Mouse (Mus musculus): Measurements from ENCODE around the gene Magel2.

The Magel2 gene

DNA sequence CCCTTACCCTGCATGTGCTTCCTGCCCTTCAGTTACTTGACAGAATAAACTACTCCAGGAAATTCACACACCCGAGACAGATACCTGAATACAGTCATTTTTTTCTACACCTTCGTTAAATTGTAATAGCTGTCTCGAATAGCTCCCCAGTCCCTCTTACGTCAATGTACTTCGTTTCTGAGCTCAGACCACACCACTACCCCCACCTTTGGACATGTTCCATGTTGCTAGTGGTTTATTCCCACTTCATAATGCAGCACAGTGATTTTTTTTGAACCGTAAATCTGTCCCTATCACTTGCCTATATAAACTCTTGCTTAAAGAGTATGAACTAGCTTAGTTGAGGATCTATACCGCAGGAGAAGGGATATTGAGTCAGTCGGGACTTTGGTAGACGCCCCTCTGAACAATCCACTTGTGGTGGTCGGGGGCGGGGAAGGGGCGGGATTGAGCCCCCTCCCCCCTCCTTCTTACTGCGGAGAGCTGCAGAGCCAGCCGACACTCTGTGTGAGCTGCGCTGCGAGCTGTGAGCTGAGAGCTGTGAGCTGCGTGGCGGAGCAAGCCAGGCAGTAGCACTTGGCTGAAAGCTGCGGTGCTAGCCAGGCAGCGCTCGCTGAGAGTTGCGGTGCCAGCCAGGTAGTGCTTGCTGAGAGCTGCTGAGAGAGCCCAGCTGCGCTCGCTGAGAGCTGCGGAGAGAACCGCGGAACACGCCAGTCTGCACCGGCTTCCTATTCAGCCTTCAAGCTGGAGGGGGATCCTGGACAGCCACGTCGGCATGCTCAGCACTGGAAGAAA is at the start of gene Magel2:
Magel2 (plus strand) TSS at position 501 of the 795 bp plus-strand sequence.
- no peak for DNase-seq

DNA sequence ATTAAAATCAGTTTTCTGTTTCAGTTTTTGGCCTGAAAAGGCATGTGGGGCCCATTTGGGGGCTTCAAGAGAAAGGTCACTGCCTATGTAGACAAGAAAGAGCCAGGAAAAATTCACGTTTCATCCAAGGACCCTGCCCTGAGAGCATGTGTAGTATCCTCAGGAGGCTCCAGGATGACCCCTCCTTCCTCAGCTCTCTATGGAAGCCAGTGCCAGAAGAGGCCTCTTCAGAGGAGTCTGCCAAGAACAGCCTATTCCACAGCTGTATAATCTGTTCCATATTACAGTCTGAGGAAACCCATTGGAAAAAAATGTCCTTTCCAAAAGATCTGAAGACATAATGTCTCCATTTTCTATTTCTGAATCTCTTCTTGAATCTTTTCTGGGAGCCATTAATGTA is 31.4 kb upstream of the Magel2 start:
- DNase-seq: no peak

DNA sequence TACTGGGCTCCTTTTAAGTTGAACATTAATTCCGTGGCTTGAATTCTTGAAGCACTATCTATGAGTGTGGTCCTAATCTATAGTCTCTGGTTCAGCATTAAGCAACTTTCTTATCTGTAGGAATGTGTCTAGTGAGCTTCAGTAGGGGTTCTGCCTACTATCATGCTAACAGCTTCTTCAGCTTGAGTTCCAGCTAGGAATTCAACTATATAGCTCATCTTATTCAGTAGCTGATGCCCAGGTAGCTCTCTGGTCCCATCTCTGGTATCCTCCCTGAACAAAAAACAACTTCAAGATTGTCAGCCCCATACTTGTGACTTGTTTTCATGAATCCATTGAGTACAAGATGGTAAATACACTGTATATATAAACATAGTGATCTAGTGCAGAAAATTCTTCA is 30.5 kb upstream of the Magel2 start, which contains the start of gene Ndn:
Ndn (plus strand) TSS at position 301 of the 400 bp plus-strand sequence.
- no peak for DNase-seq

DNA sequence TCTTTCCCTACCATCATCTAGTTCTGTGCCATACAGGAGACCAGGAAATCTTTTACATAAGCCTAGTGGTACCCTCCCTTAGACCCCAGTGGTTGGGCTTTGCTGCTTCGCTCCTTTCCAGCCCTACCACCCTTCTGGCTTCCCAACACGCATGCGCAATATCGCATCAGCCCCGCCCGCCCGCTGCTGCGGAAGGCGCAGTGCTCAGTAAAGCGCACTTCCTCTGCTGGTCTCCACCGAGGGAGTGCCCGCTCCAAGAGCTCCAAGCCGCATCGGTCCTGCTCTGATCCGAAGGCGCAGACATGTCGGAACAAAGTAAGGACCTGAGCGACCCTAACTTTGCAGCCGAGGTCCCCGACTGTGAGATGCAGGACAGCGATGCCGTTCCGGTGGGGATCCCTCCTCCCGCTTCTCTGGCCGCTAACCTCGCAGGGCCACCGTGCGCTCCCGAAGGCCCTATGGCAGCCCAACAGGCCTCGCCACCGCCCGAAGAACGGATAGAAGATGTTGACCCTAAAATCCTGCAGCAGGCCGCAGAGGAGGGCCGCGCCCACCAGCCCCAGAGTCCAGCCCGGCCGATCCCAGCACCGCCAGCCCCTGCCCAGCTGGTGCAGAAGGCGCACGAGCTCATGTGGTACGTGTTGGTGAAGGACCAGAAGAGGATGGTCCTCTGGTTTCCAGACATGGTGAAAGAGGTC is 28.6 kb upstream of the Magel2 start:
- DNase-seq: peak; percentile 16

DNA sequence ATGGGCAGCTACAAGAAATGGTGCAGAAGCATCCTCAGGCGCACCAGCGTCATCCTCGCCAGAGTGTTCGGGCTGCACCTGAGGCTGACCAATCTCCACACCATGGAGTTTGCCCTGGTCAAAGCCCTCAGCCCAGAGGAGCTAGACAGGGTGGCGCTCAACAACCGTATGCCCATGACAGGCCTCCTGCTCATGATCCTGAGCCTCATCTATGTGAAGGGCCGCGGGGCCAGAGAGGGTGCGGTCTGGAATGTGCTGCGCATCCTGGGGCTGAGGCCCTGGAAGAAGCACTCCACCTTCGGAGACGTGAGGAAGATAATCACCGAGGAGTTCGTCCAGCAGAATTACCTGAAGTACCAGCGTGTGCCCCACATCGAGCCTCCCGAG is 28.0 kb upstream of the Magel2 start:
- DNase-seq: no peak

DNA sequence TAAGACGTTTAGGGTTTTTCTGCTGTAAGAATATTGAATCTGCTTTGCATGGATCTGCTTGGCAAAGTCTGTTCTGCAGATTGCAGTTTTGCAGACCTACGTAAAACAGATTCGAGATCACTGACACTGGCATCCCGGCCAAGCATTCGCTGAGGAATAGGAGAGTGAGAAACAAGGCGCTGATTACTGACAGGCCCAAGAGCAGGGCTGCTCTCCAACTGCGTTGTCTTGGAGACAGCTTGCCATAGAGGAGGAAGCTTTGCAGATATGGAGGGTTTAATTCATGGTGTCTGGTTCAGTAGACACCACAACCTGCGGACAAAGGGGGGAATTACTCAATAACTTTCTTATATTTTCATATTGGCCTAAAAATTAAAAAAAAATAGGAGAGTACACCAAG is 25.5 kb upstream of the Magel2 start:
- DNase-seq: no peak

DNA sequence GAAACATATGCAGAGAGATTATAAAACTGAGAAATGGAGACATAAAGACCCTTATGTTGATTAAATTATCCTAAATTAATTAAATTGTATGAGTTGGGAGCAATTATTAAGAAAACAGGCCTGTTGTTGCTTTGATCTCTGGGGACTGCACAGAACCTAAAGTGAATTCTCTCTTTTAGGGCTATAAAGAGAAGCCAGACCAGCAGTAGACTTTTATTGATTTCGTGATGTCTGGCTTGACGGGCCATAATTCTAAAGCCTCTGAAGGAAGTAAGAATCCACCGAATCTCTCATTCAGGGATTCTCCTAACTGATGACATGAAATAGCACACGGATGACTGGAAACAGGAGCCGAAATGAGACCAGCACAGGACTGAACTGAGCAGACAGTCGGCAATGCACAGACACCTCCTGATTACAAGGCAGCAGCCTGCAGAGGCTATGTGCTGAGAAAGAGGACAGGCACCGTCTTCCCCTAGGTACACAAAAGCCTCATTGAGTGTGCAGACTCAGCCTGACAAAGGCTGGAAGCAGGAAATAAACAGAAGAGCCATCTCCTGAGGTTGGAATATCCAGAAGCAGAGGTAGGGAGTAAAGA is 11.7 kb upstream of the Magel2 start:
- DNase-seq: no peak

DNA sequence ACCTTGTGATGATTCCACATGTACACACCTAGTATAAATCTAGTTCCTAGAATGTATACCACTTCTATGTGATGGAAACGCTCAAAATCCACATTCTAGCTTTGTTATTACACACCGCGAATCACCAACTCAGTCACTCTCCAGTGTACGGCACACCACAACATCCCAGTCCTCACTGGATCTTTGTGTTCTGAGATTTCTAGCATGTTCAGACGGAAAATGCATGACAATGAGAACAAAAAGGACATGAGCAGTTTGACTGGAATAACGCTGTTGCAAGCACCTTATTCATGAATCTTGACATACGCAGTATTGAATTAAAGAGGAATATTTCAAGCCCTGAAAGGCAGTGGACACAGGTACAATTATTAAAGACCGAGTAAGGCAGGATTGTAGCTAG is 10.1 kb upstream of the Magel2 start:
- DNase-seq: no peak

DNA sequence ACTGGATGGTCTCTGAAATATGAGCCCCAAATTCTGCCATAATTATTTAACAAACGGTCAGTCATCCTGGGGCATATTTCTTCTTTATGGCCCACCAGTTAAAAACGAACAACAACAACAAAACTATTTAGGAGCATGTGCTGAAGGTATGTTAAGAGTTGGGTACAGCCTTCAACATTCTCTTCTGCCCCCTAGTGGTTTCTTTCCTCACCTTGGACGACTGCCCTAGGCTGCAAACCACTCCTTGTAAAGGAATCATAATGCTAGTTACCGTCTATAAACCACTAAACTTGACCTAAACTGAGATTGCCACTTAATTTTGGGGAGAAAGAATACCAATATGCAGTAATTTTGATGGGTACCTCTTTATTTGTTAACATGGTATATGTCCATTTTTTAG is 1.2 kb upstream of the Magel2 start:
- DNase-seq: no peak

DNA sequence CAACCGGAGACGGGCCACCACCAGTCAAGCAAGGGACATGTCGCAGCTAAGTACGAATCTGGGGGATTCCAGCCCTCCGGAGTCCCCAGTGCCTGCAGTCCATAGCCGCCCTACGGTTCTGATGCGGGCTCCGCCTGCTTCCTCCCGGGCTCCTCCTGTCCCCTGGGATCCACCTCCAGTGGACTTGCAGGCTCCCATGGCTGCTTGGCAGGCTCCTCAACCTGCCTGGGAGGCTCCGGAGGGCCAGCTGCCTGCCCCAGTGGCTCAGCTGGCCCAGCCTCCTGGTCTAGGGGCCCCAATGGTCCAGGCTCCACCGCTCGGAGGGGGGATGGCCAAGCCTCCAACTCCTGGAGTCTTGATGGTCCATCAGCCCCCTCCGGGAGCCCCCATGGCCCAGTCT is 503 bp downstream of the Magel2 start:
- no peak for DNase-seq

DNA sequence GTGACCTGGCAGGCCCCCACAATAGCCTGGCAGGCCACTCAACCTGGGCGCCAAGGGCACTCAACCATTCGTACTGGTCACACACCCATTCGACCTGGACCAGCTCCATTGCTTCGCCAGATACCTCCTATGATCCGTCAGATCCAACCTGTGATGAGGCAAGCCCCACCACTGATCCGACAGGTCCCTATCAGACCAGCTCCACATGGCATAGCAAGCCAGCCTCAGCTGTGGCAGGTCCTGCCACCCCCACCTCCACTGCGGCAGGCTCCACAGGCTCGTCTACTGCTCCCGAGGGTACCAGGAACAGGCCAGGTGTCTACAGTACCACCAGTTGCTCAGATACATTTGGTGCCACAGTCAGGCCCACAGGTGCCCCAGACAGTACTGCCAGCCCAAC is 1.7 kb downstream of the Magel2 start:
- no peak for DNase-seq

DNA sequence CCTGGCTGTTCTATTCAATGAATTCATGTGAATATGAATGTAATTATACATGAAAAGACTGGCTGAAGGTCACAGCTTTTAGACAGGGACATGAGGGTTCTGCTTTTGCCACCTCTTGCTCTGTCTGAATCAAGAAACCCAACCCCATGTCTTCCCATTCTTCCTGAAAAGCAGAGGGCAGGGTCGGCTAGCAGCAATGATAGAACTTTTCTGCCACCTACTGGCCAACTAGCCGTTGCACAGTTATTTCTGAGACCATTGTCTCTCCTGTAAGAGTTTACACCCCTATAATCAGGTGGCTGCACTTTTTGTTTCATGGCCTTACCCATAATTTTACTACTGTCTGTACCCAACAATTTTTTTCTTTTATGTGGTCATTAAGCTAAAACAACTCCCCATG is 5.6 kb downstream of the Magel2 start:
- DNase-seq: peak; percentile 19

DNA sequence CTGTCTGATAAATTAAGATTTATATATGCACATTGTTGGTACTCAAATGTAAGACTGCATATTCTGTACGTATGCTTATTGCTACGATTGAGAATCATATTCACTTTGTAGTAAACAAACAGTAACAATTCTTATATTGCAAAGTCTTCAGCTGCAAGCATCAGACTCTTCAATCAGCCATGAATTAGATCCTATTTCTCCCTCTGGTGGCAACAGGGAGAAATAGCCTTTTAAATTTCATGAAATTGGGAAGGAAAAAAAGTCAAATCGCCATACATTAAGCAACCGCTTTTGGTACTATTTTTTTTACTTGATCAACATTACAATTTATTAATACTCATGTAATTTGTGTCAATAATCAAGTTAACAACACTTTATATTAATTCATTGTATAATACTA is 11.5 kb downstream of the Magel2 start:
- DNase-seq: no peak

DNA sequence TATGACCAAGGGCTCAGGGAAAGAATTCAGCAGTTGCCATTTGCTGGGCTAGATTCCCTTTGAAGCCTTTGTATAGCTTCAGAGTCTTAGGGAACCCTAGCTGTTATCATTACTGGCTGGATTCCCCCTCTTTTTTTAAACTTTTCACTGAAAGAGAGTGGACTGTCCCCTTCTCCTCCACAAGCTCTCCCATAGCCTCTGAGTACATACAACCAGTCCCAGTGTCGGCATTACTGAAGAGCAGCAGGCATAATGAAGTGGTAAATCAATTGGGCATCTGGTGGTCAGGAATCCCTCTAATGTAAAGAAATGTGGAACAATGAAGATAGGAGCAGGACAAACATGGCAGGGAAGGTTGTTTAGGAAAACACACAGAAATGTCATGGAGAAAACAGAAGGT is 15.4 kb downstream of the Magel2 start:
- no peak for DNase-seq

DNA sequence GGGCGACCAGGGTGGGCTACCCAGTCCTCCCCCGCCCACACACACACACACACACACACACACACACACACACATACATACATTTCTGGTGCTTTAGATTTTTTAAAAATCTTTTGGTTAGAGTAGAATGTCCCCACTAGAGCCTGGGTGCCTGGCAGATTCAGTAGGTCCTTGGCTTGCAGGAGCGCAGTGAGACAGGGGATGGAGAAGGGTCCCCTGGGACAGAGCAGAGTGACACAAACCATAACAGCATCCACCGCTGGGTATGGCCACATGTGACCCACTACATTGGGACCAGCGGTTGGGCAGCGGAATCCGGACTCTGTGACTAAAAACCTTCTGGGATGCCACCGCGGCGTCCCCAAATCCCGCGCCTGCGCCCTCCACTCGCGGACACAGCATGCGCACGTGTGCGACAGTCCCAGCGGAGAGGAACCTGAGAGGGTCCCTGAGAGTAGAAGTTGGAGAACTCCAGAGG is 29.8 kb downstream of the Magel2 start:
- no peak for DNase-seq

DNA sequence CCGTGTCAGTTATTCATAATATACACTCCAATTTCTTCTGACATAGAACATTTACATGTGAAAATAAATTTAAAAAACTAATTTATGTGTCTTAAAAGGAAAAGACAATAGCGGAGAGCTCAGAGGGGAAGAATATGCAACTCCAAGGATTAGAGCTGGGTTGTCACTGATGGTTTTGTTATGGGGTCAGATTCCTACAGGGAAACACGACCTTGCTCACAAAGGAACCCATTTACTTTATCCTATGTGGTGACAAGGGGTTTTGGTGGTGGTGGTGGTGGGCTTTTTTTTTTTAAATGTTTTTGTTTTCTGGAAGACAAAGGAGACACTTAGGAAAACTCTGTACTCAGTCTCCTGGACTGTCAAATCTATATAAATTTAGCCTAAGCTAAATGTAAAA is 31.0 kb downstream of the Magel2 start:
- DNase-seq: no peak

DNA sequence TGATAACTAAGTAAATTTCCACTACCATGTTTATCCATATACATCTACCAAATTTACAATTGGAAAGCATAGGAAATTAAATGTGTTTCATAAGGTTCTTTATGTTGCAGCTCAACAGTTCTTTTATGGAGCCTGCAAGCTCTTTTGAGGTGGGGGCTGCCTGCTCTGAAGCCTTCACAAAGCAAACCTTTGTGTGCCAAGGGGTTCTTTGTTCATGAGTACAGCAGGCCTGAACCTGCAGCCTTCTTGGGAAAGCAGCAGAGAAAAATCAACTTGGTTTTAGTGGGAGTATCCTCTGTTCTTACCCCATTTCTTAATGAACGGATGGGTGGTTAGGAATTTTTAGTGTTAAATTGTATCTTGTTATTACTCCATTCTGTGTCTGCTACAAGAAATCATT is 38.4 kb downstream of the Magel2 start:
- no peak for DNase-seq

DNA sequence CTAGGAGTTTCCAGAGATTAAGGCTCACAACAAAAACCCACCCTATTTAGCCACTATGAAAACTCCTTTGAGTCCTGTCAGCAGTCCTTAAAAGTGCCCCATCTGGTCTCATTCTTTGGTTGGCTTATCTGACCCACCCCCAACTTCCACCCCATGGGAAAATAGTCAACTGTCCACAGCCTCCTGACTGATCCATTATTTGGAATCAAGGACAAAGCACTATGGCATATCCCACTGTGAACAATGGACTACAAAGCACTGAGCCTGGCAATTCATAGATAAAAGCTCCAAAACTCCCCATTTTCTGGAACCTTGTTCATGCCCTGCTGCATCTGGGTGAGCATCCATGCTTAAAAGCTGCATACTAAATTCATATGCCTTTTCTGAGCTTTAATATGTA is 39.4 kb downstream of the Magel2 start:
- no peak for DNase-seq

DNA sequence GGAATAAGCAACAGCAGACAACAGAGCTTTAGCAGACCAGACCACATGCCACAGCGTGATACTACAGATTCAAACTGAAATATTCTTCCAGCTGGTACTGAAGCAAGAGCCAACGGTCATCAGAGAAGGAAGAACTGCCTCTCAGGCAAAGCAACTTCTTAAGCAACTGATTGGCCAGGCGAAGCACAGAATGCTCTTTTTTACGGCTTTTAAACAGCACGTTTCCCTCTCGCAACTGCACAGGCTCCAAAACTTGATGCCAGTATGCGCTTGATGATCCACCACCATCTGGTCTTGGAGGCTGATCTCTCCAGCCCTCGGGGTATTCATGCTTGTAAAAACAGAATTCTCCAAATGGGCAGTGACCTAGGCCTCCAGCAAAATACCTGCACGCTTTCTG is 41.5 kb downstream of the Magel2 start:
- no peak for DNase-seq

DNA sequence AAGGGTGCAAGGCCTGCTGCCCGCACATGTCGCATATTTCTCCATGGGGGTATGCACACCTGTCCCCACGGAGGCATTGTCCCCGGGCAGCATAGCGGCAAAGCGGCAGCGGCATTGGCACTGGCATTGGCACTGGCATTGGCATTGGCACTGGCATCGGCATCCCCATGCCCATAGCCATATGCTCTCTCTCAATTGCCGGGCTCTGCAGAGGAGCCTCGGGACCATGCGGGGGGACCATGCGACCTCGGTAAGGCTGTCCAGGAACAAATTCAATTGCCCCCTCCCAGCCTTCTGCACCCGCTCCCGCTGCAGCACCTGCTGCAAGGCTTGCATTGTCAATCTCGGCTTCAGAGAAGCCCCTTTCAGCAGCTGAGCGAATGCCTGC is 42.3 kb downstream of the Magel2 start:
- DNase-seq: peak; percentile 5

DNA sequence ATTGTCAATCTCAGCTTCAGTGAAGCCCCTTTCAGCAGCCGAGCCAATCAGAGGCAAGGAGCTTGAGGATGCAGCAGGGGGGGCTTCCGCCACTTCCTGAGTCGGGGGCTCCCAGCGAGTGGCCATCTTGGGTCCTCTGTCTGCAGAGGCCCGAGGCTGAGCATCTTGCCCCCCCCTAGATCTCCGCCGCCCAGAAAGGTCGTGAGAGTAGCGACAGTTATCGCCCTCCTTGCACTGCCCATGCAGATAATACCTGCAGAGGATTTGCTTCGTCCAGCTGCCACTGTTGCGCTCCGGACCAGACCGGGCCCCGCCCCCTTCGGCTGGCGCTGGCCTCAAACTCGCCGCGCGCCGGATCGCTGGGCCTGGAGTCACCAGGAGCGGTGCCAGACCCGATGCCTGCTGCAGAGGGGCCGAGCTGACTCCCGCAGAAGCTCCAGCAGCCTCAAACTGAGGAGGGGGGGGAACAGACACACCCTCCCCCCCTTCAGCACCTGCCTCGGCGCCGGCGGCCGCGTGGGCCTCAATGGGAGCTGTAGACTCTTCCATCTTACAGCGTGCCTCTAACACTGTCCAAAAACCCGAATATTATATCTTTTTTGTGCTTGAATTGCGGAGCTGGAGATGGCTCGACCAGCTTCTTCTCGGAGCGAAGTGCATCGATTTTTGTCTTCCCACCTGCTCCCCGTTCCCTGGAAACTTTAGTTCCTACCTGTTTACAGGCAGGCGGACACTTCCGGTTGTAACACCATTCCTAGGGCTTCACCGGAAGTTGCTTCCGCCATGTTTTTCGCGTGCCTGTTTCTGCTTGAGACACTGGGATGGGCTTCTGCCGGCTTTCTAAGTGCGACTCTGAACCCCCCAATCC is 42.9 kb downstream of the Magel2 start, which contains the start of gene Mkrn3:
Mkrn3 (minus strand) TSS at position 647 of the 868 bp plus-strand sequence.
- DNase-seq: peak; percentile 62

DNA sequence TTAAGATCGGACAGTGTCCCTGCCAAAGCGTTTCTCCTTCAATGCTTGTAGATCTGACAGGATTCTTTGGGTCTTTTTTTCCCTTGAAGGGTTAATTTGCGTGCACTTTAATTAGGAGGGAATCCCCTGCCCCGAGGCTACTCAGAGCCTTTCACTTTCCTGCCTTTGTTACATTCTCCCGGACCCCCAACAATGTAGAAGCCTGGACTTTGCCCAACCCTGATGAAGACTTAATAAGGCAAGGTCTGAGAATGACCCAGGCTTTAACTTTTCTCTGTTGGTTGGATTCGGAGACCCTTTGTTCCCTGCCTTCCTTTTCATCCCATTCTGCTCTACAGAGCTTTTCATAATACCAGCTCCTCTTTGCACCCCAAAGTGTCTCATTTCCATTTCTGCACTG is 43.8 kb downstream of the Magel2 start:
- no peak for DNase-seq

DNA sequence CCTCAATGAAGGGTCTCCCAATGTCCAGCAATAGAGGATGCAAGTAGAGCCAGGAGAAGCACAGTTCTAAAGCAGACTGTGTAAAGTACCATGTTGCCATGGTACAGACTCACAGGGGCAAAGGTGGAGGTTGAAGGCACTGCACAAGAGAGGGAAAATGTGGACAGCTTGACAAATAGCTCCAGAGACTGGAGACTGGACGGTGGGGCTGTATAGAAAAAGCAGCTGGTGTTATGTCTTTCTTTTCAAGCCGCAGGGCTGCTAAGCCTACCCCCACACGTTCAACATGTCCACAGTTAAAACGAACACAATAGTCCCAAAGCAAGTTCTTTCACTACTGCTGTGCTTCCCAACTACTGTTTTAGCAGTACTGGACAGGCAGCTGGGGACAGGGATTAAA is 46.4 kb downstream of the Magel2 start:
- no peak for DNase-seq

Data from thymus, postnatal 4 days (tissue).